13 mouse cellular contexts compared by ENCODE assay signal in the genomic region with DNA sequence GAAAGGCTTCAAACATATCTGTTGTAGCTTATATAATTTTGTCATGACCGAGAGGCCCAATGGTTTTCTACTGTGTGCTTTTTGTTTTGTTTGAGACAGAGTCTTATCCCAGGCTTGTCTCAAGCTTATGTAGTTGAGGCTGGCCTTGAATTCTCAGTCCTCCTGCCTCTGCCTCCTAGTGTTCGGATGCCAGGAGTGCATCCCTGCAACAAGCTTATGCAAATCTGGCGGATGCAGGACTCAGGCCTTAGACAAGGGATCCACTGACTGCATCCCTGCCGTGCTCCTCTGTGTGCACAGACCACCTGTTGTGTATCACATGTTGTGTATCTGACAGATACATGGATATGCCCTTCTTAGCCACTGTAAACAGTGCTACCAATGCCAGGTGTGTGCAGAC. TPM values are rescaled to one million over a fixed set of nuclear protein-coding genes. Genes with fewer than 3 reads are reported as not detected.
DNase-seq lines count a peak whose midpoint lies in the region; ATAC-seq and TF ChIP-seq lines count a peak whose summit lies in the region.
"Had no signal": no experiment of that assay in that cellular context is flagged by ENCODE, and none has a peak within 500 bp of the region (broad histone marks: within the 10 kb centered on the region; RNA-seq: fewer than 3 reads in every experiment).

No protein-coding gene starts in this region.

- H3K4me1 ChIP-seq in hindbrain, embryonic 10.5 days (replicated peaks): no peaks in the 10 kb centered on the region
- no peaks in the 10 kb centered on the region for H3K4me1 ChIP-seq in hindbrain, embryonic 12.5 days
- no peaks in the 10 kb centered on the region for H3K4me1 ChIP-seq in lung, embryonic 14.5 days (ENCODE audit: insufficient read depth)
- H3K4me1 ChIP-seq: limb, embryonic 13.5 days had no signal

- H3K9ac ChIP-seq in hindbrain, embryonic 12.5 days: no peak overlapping the region
- no peak overlapping the region for H3K9ac ChIP-seq in lung, embryonic 14.5 days
- H3K9ac ChIP-seq: limb, embryonic 13.5 days had no signal

- H3K9me3 ChIP-seq in hindbrain, embryonic 10.5 days: no peaks in the 10 kb centered on the region
- H3K9me3 ChIP-seq in hindbrain, embryonic 12.5 days (replicated peaks): no peaks in the 10 kb centered on the region
- no peaks in the 10 kb centered on the region for H3K9me3 ChIP-seq in lung, embryonic 14.5 days (ENCODE audit: low read depth, low read length)
- H3K9me3 ChIP-seq: limb, embryonic 13.5 days had no signal

- peak; percentile 43 for TF ChIP-seq CTCF in lung, embryonic 14.5 days (IDR thresholded peaks at IDR 0.05; ENCODE audit: low read depth)

- peaks cover 63% of the 10 kb centered on the region for H3K36me3 ChIP-seq in hindbrain, embryonic 10.5 days
- peaks cover 33% of the 10 kb centered on the region for H3K36me3 ChIP-seq in hindbrain, embryonic 12.5 days
- no peaks in the 10 kb centered on the region for H3K36me3 ChIP-seq in lung, embryonic 14.5 days (ENCODE audit: insufficient read depth)
- H3K36me3 ChIP-seq: limb, embryonic 13.5 days had no signal

- H3K4me3 ChIP-seq in hindbrain, embryonic 10.5 days: no peak overlapping the region
- H3K4me3 ChIP-seq in hindbrain, embryonic 12.5 days: no peak overlapping the region
- no peak overlapping the region for H3K4me3 ChIP-seq in lung, embryonic 14.5 days (ENCODE audit: low read depth, low read length)
- H3K4me3 ChIP-seq: limb, embryonic 13.5 days had no signal

- H3K27me3 ChIP-seq in hindbrain, embryonic 10.5 days (ENCODE audit: insufficient read depth, poor library complexity, severe bottlenecking): no peaks in the 10 kb centered on the region
- H3K27me3 ChIP-seq in hindbrain, embryonic 12.5 days: no peaks in the 10 kb centered on the region
- H3K27me3 ChIP-seq in lung, embryonic 14.5 days (ENCODE audit: insufficient read depth, low read length): no peaks in the 10 kb centered on the region
- H3K27me3 ChIP-seq: limb, embryonic 13.5 days had no signal

- DNase-seq in hindbrain, embryonic 10.5 days (ENCODE audit: low spot score): peak; percentile 11
- no peak for DNase-seq in lung, embryonic 14.5 days
- DNase-seq in lung, adult 18-20 months: no peak
- peak; percentile 85 for DNase-seq in ES-CJ7 (ENCODE audit: low read depth, low spot score)
- DNase-seq in thymus, postnatal 10 days (ENCODE audit: low spot score in 2 of 2): no peak
- no peak for DNase-seq in right cerebral cortex, postnatal 25 days
- DNase-seq: cerebellum, adult 18-20 months; heart, postnatal 36 days; kidney, adult 8-10 months had no signal

- H3K27ac ChIP-seq in hindbrain, embryonic 10.5 days: no peak overlapping the region
- H3K27ac ChIP-seq in hindbrain, embryonic 12.5 days: no peak overlapping the region
- no peak overlapping the region for H3K27ac ChIP-seq in lung, embryonic 14.5 days (ENCODE audit: low read depth)
- H3K27ac ChIP-seq: limb, embryonic 13.5 days had no signal

- ATAC-seq in hindbrain, embryonic 12.5 days (ENCODE audit: low FRiP score): no peak
- no peak for ATAC-seq in lung, embryonic 14.5 days (ENCODE audit: insufficient read depth)
- ATAC-seq in megakaryocyte progenitor cell, adult 5-6 weeks (replicated peaks; ENCODE audit: poor library complexity): peak; percentile 67
- ATAC-seq: forebrain, embryonic 14.5 days had no signal

- 59% methylated on average over 4 of the region's 4 CpGs for WGBS in hindbrain, embryonic 10.5 days
- 59% methylated on average over 4 of the region's 4 CpGs for WGBS in hindbrain, embryonic 12.5 days
- WGBS in lung, embryonic 14.5 days: 49% methylated on average over 4 of the region's 4 CpGs

- no peak overlapping the region for H3K4me2 ChIP-seq in hindbrain, embryonic 12.5 days (replicated peaks)
- no peak overlapping the region for H3K4me2 ChIP-seq in lung, embryonic 14.5 days
- H3K4me2 ChIP-seq: limb, embryonic 13.5 days had no signal

RNA-seq across cellular contexts. Expression of a gene that starts 26.7 kb away (rescaled TPM):
- polyA plus RNA-seq in hindbrain, embryonic 10.5 days (2016; fragmentation: Nextera tagmentation; extraction: Ambion mirVana): 0.44 and 0.47 TPM in 2 replicates
- polyA plus RNA-seq in hindbrain, embryonic 12.5 days (2016; fragmentation: Nextera tagmentation; extraction: Ambion mirVana): 1.2 and 1.5 TPM in 2 replicates
- 0.25 and 0.31 TPM in 2 replicates for polyA plus RNA-seq in lung, embryonic 14.5 days (2014; fragmentation: Nextera tagmentation; extraction: Ambion mirVana)
- not detected in 2 replicates for total RNA-seq in megakaryocyte progenitor cell, adult 5-6 weeks (2015)
- total RNA-seq in megakaryocyte progenitor cell, adult 5-6 weeks (2017): not detected in 2 replicates

RNA-seq across cellular contexts. Expression of a gene that starts 28.5 kb away (rescaled TPM):
- 39.8 and 49.9 TPM in 2 replicates for polyA plus RNA-seq in hindbrain, embryonic 10.5 days (2016; fragmentation: Nextera tagmentation; extraction: Ambion mirVana)
- polyA plus RNA-seq in hindbrain, embryonic 12.5 days (2016; fragmentation: Nextera tagmentation; extraction: Ambion mirVana): 36.4 and 39.0 TPM in 2 replicates
- polyA plus RNA-seq in lung, embryonic 14.5 days (2014; fragmentation: Nextera tagmentation; extraction: Ambion mirVana): 7.1 and 9.4 TPM in 2 replicates
- 6.8 and 10.2 TPM in 2 replicates for total RNA-seq in megakaryocyte progenitor cell, adult 5-6 weeks (2015)
- total RNA-seq in megakaryocyte progenitor cell, adult 5-6 weeks (2017): 13.3 and 15.0 TPM in 2 replicates
- total RNA-seq: heart, postnatal 36 days had no signal

RNA-seq across cellular contexts. Expression of a gene that starts 38.6 kb away (rescaled TPM):
- polyA plus RNA-seq in hindbrain, embryonic 10.5 days (2016; fragmentation: Nextera tagmentation; extraction: Ambion mirVana): 0.63 and 0.73 TPM in 2 replicates
- polyA plus RNA-seq in hindbrain, embryonic 12.5 days (2016; fragmentation: Nextera tagmentation; extraction: Ambion mirVana): 0.57 and 0.70 TPM in 2 replicates
- polyA plus RNA-seq in lung, embryonic 14.5 days (2014; fragmentation: Nextera tagmentation; extraction: Ambion mirVana): 0.74 and 1.0 TPM in 2 replicates
- total RNA-seq in megakaryocyte progenitor cell, adult 5-6 weeks (2015): 6.8 and 8.5 TPM in 2 replicates
- 1.3 and 1.6 TPM in 2 replicates for total RNA-seq in megakaryocyte progenitor cell, adult 5-6 weeks (2017)

RNA-seq across cellular contexts. Expression of a gene that starts 41.2 kb away (rescaled TPM):
- polyA plus RNA-seq in hindbrain, embryonic 10.5 days (2016; fragmentation: Nextera tagmentation; extraction: Ambion mirVana): 4.7 and 4.8 TPM in 2 replicates
- polyA plus RNA-seq in hindbrain, embryonic 12.5 days (2016; fragmentation: Nextera tagmentation; extraction: Ambion mirVana): 4.1 and 4.7 TPM in 2 replicates
- 3.8 and 4.3 TPM in 2 replicates for polyA plus RNA-seq in lung, embryonic 14.5 days (2014; fragmentation: Nextera tagmentation; extraction: Ambion mirVana)
- total RNA-seq in megakaryocyte progenitor cell, adult 5-6 weeks (2015): 0.49 and 0.52 TPM in 2 replicates
- 0.08 and 0.57 TPM in 2 replicates for total RNA-seq in megakaryocyte progenitor cell, adult 5-6 weeks (2017)
- total RNA-seq: heart, postnatal 36 days had no signal

RNA-seq across cellular contexts. Expression of a gene that starts 41.6 kb away (rescaled TPM):
- 166 and 177 TPM in 2 replicates for polyA plus RNA-seq in hindbrain, embryonic 10.5 days (2016; fragmentation: Nextera tagmentation; extraction: Ambion mirVana)
- 160 and 167 TPM in 2 replicates for polyA plus RNA-seq in hindbrain, embryonic 12.5 days (2016; fragmentation: Nextera tagmentation; extraction: Ambion mirVana)
- polyA plus RNA-seq in lung, embryonic 14.5 days (2014; fragmentation: Nextera tagmentation; extraction: Ambion mirVana): 163 and 171 TPM in 2 replicates
- total RNA-seq in megakaryocyte progenitor cell, adult 5-6 weeks (2015): 48.2 and 51.8 TPM in 2 replicates
- 99.5 and 114 TPM in 2 replicates for total RNA-seq in megakaryocyte progenitor cell, adult 5-6 weeks (2017)

Comparison
In these comparisons a context has a peak if more than half of its experiments do, and no peak if none do; other contexts are left out.
1. DNase-seq: peak in hindbrain, embryonic 10.5 days (single experiment) and ES-CJ7 (single experiment); none in lung, embryonic 14.5 days (single experiment), lung, adult 18-20 months (0 of 2), thymus, postnatal 10 days (0 of 2) and right cerebral cortex, postnatal 25 days (single experiment).